Mouse (Mus musculus) heart, adult 18-20 months (tissue): ENCODE data around the gene Kcne2. TPM values are rescaled to one million over a fixed set of nuclear protein-coding genes. Genes with fewer than 3 reads are reported as not detected.

Source experiments
- DNase-seq, 2 experiments: peaks; one replicate each; pipeline ENCODE4 v3.0.0; 2021 to 2022; ENCODE audit warnings: mixed read lengths in 1 of 2
- long read RNA-seq, 2 experiments: library from polyadenylated mRNA; stranded (forward); transcript quantifications; one replicate each; pipeline ENCODE4 v2.0.0; 2021
- total RNA-seq, 2 experiments: library from RNA; stranded (reverse); gene quantifications; 2 replicates each; pipeline ENCODE4 v1.2.3; 2021

Gene Kcne2
- total RNA-seq = not detected
- long read RNA-seq, experiment 1 = 0 reads
- long read RNA-seq, experiment 2 = 0 reads

- DNase-seq = no peak
Observed at GRCm38 (mm10) chr16:92292101-92292500, at the start of gene Kcne2. Kcne2 (plus strand) TSS chr16:92292389.

- DNase-seq = no peak
Observed at GRCm38 (mm10) chr16:92245909-92246308, 46.3 kb upstream of the Kcne2 start.

DNA sequence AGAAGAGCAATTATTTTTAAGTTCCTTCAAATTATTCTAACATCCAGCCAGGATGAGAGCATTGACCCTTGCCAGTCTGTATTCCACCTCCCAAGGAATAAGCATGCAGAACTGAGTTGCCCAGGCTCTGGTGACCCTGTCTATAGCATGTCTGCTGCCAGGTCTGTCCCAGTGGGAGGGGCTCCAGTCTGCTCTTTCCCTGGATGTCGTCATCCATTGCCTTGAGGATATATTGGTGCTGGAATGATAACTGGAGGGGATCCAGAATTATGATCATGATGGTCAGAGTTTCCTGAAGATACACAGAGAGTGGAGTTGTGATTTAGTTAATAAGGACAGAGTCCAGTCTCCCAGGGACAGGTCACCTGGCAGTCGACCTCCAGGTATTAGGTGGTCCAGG lies 45.2 kb upstream of the Kcne2 start:
- DNase-seq = no peak

GRCm38 (mm10) chr16:92247700-92248099 lies 44.5 kb upstream of the Kcne2 start:
- DNase-seq = no peak

DNA sequence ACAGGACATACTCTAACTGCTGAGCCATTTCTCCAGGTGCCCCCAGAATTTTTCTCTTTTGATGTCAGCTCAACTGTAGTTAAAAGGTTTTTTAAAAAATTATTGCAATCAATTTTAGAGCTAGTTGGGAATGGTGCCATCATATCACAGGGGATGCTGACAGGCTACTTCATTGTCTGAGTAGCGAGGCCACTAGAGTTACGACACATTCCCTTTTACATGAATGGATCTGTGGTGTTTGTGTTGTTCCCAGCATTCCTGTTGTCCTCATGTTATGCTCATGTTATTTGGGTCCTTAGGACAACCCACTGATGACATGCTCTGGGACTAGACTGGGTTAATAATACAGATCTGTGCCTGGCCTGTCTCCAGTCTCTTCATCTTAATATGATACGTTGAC lies 42.5 kb upstream of the Kcne2 start:
- no peak for DNase-seq

DNA sequence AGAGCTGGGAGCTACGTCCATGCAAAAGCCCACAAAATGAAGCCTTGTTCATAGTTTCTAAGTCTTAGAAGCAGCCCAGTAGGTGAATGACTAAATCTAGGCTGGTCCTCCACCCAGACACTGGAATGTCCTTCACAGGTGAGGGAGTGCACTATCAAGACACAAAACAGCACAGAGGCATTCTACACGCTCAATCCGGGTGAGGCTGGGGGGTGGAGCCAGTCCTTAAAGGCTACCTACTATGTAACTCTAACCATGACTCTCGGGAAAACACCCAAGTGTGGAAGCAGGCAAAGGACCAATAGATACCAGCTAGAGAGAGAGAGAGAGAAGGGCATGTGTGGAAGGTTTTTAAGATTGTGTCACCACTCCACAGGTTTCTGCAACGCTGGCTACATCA lies 41.7 kb upstream of the Kcne2 start:
- DNase-seq = peak; percentile 13 to 25

- DNase-seq = no peak
Observed at GRCm38 (mm10) chr16:92254316-92254715, 37.9 kb upstream of the Kcne2 start.

DNA sequence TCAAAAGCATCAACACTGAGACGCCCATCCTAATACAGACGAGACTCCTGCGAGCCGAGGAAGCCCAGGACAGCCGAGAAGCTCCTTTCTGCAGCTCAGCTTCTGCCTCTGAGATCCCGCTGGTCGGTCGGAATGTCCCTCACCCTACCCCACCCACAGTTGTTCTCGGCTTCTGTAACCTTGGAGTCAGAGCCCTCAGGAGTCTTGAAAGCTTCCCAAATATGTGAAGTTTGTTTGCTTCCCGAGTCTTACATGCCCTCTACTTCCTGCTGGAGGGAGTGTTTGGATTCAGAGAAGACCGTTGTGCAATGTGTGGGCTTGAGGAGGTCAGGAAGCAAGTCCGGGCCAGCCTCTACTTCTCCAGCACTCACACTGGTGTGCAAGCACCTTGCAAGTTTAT lies 24.3 kb upstream of the Kcne2 start:
- no peak for DNase-seq

DNA sequence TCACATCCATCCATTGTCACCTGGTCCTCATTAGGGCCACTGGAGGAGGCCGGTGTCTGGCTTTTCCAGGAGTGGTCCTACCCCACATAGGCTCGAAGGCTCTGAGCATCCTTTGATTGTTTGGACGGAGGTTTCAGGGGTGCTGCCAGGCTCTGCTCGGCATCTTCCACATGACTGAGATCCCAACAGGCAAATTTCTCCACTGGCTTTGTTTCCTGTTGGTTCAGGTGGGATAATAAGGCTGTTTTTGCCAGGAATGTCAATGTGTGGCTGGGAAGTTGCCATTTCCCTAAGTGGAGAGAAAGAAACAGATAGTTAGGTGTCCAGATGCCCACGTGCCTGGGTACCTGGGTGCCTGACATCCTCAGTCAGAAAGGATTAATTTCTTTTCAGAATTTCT lies 17.7 kb upstream of the Kcne2 start:
- no peak for DNase-seq

DNA sequence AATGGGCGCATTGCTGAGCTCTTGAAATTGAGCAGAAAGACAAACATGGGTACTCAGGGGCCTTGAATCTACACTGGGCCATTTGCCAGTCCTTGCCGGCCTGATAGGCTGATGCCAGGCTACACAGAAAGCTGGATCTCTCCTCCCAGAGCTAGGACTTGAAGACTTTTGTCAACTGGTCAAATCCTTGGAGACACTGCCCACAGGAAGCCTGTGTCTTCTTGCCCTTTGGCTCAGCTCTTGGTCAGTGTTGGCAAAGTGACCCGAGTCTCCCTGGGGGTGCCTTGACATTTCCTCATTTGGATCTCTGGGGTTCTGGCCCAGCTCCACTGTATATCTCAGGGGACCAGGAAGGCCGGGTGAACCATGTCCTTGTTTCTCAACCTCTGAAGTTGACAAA lies 16.7 kb upstream of the Kcne2 start:
- DNase-seq = peak; percentile 12 to 28

- DNase-seq = peak in 1 of 2 experiments; percentile 13
Observed at GRCm38 (mm10) chr16:92282671-92283070, 9.5 kb upstream of the Kcne2 start.

GRCm38 (mm10) chr16:92285068-92285467 lies 7.1 kb upstream of the Kcne2 start:
- no peak for DNase-seq

GRCm38 (mm10) chr16:92286609-92287008 lies 5.6 kb upstream of the Kcne2 start:
- DNase-seq = peak; percentile 66 to 94

DNA sequence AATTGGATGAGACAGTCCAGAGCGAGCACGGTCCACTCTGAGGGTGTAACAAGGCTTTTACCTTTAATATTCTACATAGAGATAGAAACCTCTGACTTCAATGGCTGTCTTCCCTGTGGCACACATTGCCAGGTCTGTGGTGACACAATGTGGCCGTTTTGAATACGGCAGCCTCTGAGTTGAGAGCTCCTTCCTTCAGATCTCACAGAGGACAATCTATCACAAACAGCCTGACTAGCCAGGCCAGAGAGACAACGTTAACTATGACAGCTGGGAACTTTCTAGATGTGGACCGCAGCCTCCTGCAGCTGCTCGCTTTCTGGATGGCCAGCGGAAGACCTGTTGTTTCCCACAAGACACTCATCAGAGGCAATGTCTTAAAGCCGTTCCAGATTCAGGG lies 3.4 kb upstream of the Kcne2 start:
- DNase-seq = no peak

DNA sequence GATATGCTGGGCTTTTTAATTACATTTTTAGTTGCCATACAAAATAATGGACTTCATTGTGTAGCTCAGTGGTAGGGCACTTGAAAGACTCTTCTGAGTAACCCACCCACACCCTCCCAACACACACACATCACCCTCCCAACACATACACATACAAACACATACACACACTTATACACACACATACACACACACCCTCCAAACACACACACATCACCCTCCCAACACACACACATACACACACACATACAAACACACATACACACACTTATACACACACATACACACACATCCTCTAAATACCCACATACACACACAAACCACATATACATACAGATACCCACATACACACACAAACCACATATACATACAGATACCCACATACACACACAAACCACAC lies 2.1 kb upstream of the Kcne2 start:
- no peak for DNase-seq

- DNase-seq = no peak
Observed at GRCm38 (mm10) chr16:92294267-92294970, 2.2 kb downstream of the Kcne2 start.

GRCm38 (mm10) chr16:92295328-92295727 lies 3.1 kb downstream of the Kcne2 start:
- no peak for DNase-seq

DNA sequence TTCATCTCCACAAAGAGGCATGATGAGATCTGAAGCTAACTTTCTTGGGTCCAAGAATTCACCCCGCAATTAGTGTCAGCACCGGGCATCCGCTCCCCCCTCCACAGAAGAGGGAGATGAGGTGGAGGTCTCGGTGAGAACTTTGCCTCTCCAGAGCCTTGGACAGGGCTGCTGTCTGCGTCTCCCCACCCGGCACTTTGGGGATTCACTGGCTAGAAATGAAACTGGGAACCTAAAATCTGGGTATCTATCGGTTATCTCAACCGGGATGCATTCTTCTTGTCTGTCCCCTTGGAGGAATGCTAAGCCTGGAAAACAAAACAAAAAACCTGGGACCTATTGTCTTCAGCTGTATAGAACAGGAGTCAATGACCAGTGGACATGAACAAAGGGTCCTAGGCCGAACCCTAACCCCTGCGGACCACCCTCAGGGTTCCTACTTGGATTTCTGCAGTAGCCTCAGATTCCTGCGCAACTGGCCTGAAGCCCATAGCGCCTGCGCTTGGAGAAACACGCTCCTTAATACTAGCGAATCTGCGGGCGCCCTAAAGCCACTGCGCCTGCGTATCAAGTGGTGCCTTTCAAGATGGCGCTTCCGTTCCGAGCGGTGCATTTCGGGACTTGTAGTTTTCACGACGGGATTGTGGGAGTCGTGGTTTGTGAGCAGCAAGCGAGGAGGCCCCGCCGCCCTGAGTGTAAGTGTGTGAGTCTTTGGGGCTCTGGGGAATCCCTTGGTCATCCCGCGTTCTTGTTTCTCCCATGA lies 8.6 kb downstream of the Kcne2 start, which contains the start of gene Smim11:
Gene Smim11, plus strand, starts transcription at position 638 of the 763 bp plus-strand sequence.
- peak; percentile 97 to 99 for DNase-seq

DNA sequence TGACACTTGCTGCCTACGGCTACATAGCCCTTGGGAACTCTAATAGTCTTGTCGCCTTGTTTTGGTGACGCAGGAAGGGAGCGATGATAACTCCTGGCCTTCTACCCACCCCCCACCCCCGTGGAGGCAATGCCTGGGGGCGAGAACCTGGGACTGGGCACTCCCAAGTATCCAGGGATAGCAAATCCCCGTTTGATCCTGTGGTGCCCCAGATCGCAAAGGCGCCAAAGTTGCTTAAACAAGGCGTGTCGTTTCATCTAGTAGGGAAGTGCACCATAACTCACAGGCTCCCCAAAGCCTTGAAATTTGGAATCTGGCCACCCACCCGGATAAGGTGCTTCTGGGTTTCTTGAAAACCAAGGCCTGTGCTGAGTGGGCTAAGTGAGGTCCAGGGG lies 9.2 kb downstream of the Kcne2 start:
- DNase-seq = no peak

DNA sequence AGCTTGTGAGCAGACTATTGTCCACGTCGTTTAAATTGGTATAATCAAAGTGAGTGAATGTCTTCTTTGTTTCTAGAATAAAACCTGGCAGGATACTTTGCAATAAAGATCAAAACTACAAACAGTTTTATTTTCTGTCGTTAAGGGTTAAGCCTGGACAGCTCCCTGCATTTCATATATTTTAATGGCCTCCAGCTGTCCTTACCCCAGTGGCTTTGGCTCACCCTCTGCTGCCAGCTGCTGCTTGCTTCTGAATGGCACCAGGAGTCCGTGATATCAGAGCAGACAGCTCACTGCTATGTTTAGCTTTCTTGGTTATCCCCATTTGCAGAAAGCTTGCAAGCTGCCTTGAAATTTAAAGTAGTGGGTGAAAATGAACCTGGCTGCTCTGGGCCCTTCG lies 9.8 kb downstream of the Kcne2 start:
- DNase-seq = peak; percentile 50 to 59

- no peak for DNase-seq
Observed at GRCm38 (mm10) chr16:92302506-92302905, 10.3 kb downstream of the Kcne2 start.

DNA sequence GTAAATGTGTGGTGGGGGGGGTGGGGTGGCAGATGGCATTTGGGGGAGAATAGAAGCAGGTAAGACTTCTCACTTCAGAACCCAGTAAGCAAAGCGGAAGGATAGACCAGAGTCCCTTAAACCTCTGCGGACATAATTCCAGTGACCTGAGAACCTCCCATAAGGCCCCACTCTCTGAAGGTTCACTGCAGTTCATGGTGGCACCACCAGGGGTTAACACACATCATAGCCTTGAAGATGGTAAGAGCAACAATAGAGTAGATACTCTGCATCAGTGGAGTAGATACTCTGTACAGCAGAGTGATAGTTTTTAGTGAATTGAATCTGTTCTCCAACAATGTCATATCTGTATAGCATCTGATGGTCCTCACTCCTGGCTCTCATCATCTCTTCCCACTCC lies 13.3 kb downstream of the Kcne2 start:
- no peak for DNase-seq

DNA sequence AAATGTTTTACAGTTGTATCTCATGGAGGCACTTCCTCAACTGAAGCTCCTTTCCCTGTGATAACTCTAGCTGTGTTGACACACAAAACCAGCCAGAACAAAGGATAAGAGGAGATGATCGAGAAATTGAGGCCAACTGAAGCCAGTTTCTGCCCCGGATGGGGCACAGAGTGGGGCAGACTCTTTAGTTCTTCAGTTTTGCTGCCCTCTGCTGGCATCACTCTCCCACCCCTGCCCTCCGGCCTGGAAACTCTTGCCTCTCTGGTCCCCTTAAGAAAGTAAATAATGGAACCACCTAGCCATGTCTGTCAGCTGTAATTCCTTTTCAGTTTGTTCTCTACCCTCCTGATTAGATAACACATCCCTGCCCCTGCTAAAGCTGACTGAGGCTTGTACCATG lies 15.8 kb downstream of the Kcne2 start:
- DNase-seq = no peak

DNA sequence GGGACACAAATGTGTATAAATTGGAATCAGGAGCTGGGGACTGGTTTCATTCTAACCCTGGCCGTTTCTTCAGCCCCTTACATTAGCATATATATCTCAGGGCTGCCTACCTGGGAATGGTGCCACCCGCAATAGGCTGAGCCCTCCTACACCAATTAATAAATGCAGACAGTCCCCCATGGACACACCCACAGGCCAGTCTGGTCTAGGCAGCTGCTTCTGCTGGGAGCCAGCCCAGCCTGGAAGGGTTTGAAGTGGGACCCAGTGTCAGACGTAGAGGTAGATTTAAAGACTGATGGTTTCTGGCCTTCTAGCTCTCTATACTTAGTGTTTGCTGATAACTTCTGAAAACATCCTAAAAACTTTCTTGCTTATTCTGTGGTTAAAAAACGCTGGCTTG lies 16.9 kb downstream of the Kcne2 start:
- no peak for DNase-seq
